Mouse (Mus musculus) C2C12 (cell line): ENCODE measurements around the gene BC107364.

Experiments used
- CTCF ChIP-seq: IDR thresholded peaks from one replicate; pipeline ENCODE4 v1.5.1; 2011; ENCODE audit not compliant: control insufficient read depth, insufficient read depth, insufficient read length
- MYOD1 ChIP-seq: IDR thresholded peaks from one replicate; pipeline ENCODE4 v1.6.1; 2011; ENCODE audit warnings: low read depth; ENCODE audit not compliant: control insufficient read depth, insufficient read length
- MYOG ChIP-seq: IDR thresholded peaks from one replicate; pipeline ENCODE4 v1.6.1; 2011; ENCODE audit not compliant: control insufficient read depth, insufficient read length; ENCODE audit errors: extremely low read depth
- USF1 ChIP-seq: IDR thresholded peaks from one replicate; pipeline ENCODE4 v1.6.1; 2011; ENCODE audit warnings: low read depth, mild to moderate bottlenecking, control low read depth, moderate library complexity

GRCm38 (mm10) chr3:96500691-96501265 lies 48.7 kb upstream of the BC107364 start:
- no peak for TF ChIP-seq MYOD1
- no peak for TF ChIP-seq CTCF
- TF ChIP-seq USF1 = no peak
- TF ChIP-seq MYOG = no peak
